8 mouse cellular contexts compared by ENCODE assay signal in the genomic region with DNA sequence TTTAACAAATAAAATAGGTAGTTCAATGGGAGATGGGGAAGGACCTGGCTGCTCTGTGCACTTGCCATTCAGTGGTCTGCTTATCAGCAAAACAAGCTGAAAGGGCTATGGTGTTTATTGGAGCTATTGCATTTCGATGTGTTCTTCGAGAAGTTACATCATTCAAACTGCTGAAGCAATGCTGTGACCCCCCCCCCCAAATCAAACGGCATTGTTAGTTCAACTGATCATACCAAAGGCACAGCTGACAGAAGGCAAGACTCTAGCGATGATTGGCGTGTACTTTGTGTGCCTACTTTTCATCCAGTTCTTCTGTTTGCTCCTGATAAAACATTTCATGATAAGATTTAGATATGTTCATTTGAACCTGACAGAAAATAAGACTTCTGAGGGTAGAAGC. TPM values are rescaled to one million over a fixed set of nuclear protein-coding genes. Genes with fewer than 3 reads are reported as not detected.
DNase-seq lines count a peak whose midpoint lies in the region; ATAC-seq and TF ChIP-seq lines count a peak whose summit lies in the region.

No protein-coding gene starts in this region.

- no peak for TF ChIP-seq EP300 in heart, adult 2 months (IDR thresholded peaks at IDR 0.05; ENCODE audit: insufficient read depth, low read depth, low read length)

- no peaks in the 10 kb centered on the region for H3K9me3 ChIP-seq in hindbrain, embryonic 13.5 days
- no peaks in the 10 kb centered on the region for H3K9me3 ChIP-seq in midbrain, embryonic 10.5 days (replicated peaks)

- 0 out of 2 replicates have a peak, but pooled peaks cover 3% of the 10 kb centered on the region for H3K79me2 ChIP-seq in heart, adult 2 months (replicated peaks; ENCODE audit: control insufficient read depth, insufficient read depth, low read length)

- TF ChIP-seq POLR2A in heart, adult 2 months (IDR thresholded peaks at IDR 0.05; ENCODE audit: insufficient read depth, low read depth, low read length) = no peak
- TF ChIP-seq POLR2A in bone marrow, adult 2 months (IDR thresholded peaks at IDR 0.05; ENCODE audit: borderline replicate concordance, control insufficient read depth, low read depth, low read length) = no peak

- H3K4me2 ChIP-seq in hindbrain, embryonic 13.5 days = peak overlapping the region; percentile 95

- H3K27me3 ChIP-seq in heart, adult 2 months (ENCODE audit: control insufficient read depth, insufficient read depth, low read length) = no peaks in the 10 kb centered on the region
- no peaks in the 10 kb centered on the region for H3K27me3 ChIP-seq in hindbrain, embryonic 13.5 days
- no peaks in the 10 kb centered on the region for H3K27me3 ChIP-seq in midbrain, embryonic 10.5 days (ENCODE audit: low read depth, poor library complexity, severe bottlenecking)

- peaks cover 10% of the 10 kb centered on the region for H3K4me1 ChIP-seq in heart, adult 2 months (ENCODE audit: control insufficient read depth, insufficient read depth, low read length)
- H3K4me1 ChIP-seq in bone marrow, adult 2 months (ENCODE audit: control insufficient read depth, insufficient read depth, low read length) = peaks cover 2% of the 10 kb centered on the region; the same call in 1 of the 2 replicates
- peaks cover 31% of the 10 kb centered on the region for H3K4me1 ChIP-seq in hindbrain, embryonic 13.5 days (replicated peaks)
- H3K4me1 ChIP-seq in midbrain, embryonic 10.5 days = peaks cover 32% of the 10 kb centered on the region

- no peak for TF ChIP-seq CTCF in heart, adult 2 months (IDR thresholded peaks at IDR 0.05)
- no peak for TF ChIP-seq CTCF in bone marrow, adult 2 months (IDR thresholded peaks at IDR 0.05; ENCODE audit: control insufficient read depth, insufficient read depth, low read length)

- H3K9ac ChIP-seq in heart, adult 2 months (ENCODE audit: low read depth, low read length) = no peak overlapping the region; the same call in 1 of the 2 replicates
- H3K9ac ChIP-seq in hindbrain, embryonic 13.5 days = peak overlapping the region; percentile 72

- ATAC-seq in hindbrain, embryonic 13.5 days (ENCODE audit: low FRiP score) = no peak

- no peak overlapping the region; the same call in 1 of the 2 replicates for H3K4me3 ChIP-seq in heart, adult 2 months
- peak overlapping the region; percentile 7 for H3K4me3 ChIP-seq in bone marrow, adult 2 months (replicated peaks; ENCODE audit: control insufficient read depth, low read depth, low read length)
- peak overlapping the region; percentile 85 for H3K4me3 ChIP-seq in hindbrain, embryonic 13.5 days
- H3K4me3 ChIP-seq in midbrain, embryonic 10.5 days = peak overlapping the region; percentile 86

- no peak for DNase-seq in heart, adult 2 months
- no peak for DNase-seq in heart, adult 8-10 months (ENCODE audit: low spot score)
- peak; percentile 29 for DNase-seq in midbrain, embryonic 10.5 days (ENCODE audit: low spot score)
- DNase-seq in thymus, postnatal 4 days = no peak
- no peak for DNase-seq in thymus, postnatal 36 days
- DNase-seq in thymus, postnatal 14 days = no peak

- intact Hi-C loops in heart, adult 2 months (cut with DNase I) = loop anchor here (2.0 to 10.0 kb wide), 4 partner anchors 136 to 514 kb away; partner anchors contain the start of genes 0610010F05Rik, Commd1, Gm28048 and Pex13

- H3K27ac ChIP-seq in heart, adult 2 months = peak overlapping the region; percentile 74
- H3K27ac ChIP-seq in bone marrow, adult 2 months (ENCODE audit: control insufficient read depth, insufficient read depth, low read depth, low read length, poor library complexity) = no peak overlapping the region
- H3K27ac ChIP-seq in hindbrain, embryonic 13.5 days = peak overlapping the region; percentile 98
- H3K27ac ChIP-seq in midbrain, embryonic 10.5 days (replicated peaks) = peak overlapping the region; percentile 99

- H3K36me3 ChIP-seq in heart, adult 2 months (ENCODE audit: control insufficient read depth, insufficient read depth, low read length) = peaks cover 8% of the 10 kb centered on the region
- peaks cover 21% of the 10 kb centered on the region for H3K36me3 ChIP-seq in hindbrain, embryonic 13.5 days
- peaks cover 26% of the 10 kb centered on the region for H3K36me3 ChIP-seq in midbrain, embryonic 10.5 days

- 41% methylated on average over 5 of the region's 5 CpGs for WGBS in heart, adult 2 months
- WGBS in bone marrow, adult 2 months = 15% methylated on average over 5 of the region's 5 CpGs
- WGBS in hindbrain, embryonic 13.5 days = 45% methylated on average over 5 of the region's 5 CpGs
- WGBS in midbrain, embryonic 10.5 days = 68% methylated on average over 5 of the region's 5 CpGs

RNA-seq across cellular contexts. Expression of gene Ahsa2, which starts 0.8 kb away (rescaled TPM):
- 10 to 100 TPM; 52.1 to 53.0 TPM for total RNA-seq in heart, adult 2 months (2021)
- polyA plus RNA-seq in heart, adult 2 months (2012; rRNA removed) = 9.0 and 17.0 TPM in 2 replicates
- total RNA-seq in heart, adult 8-10 months (2022) = 10 to 100 TPM; 46.4 to 56.1 (median 53.7) TPM
- 23.3 and 54.0 TPM in 2 replicates for polyA plus RNA-seq in bone marrow, adult 2 months (2011; ENCODE audit: insufficient read depth, insufficient read length, low replicate concordance, missing spikeins)
- polyA plus RNA-seq in hindbrain, embryonic 13.5 days (2015; fragmentation: Nextera tagmentation; extraction: Ambion mirVana) = 120 and 126 TPM in 2 replicates
- 136 and 137 TPM in 2 replicates for polyA plus RNA-seq in midbrain, embryonic 10.5 days (2016; fragmentation: Nextera tagmentation; extraction: Ambion mirVana)

RNA-seq across cellular contexts. Expression of gene 1700093K21Rik, which starts 22.3 kb away (rescaled TPM):
- total RNA-seq in heart, adult 2 months (2021) = not detected
- polyA plus RNA-seq in heart, adult 2 months (2012; rRNA removed) = 0.20 TPM in 1 of 2 replicates, not detected in the other
- not detected for total RNA-seq in heart, adult 8-10 months (2022)
- not detected in 2 replicates for polyA plus RNA-seq in bone marrow, adult 2 months (2011; ENCODE audit: insufficient read depth, insufficient read length, low replicate concordance, missing spikeins)
- polyA plus RNA-seq in hindbrain, embryonic 13.5 days (2015; fragmentation: Nextera tagmentation; extraction: Ambion mirVana) = 0.21 TPM in 1 of 2 replicates, not detected in the other
- not detected in 2 replicates for polyA plus RNA-seq in midbrain, embryonic 10.5 days (2016; fragmentation: Nextera tagmentation; extraction: Ambion mirVana)
